Mouse (Mus musculus): Measurements from ENCODE around the gene Ciao2a. TPM values are rescaled to one million over a fixed set of nuclear protein-coding genes. Genes with fewer than 3 reads are reported as not detected.

Gene Ciao2a
- 10 to 100 TPM; 63.2 to 72.4 (median 71.0) TPM for total RNA-seq (2022)

DNA sequence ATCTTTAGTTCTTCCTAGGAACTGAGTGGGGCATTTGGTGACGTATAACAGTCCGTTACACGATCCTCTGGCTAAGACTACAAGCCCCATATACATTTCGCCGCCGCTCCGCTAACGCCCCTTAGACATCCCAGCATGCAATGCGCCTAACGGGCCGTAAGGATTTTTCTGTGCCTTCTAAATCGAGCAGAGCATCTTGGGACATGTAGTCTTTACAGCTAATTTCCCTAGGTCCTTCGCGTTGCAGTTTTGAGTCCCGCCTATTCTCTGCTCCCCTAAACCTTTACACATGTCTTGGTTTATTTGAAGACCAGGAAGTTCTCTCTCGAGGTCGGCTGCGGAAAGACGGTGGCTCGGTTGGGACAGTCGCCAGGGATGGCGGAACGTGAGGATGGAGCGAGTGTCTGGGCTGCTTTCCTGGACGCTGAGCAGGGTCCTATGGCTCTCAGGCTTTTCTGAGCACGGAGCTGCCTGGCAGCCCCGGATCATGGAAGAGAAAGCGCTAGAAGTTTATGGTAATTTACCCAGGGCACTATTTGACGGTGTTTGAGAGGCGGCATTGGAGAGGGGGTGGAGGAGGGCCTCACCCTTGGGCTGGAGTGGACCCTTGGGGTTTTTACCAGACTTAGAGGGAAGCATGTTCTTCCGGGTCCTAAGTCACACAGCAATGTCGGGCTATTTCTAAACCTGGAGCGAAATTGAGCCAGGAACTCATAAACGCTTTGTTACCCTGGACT, at the start of gene Ciao2a, which contains the start of gene Snx1:
Gene Ciao2a, plus strand, starts transcription at position 156 of the 737 bp plus-strand sequence.
Gene Snx1, minus strand, starts transcription at position 132 of the 737 bp plus-strand sequence.
- DNase-seq (ENCODE audit: low spot score): peak; percentile 96

DNA sequence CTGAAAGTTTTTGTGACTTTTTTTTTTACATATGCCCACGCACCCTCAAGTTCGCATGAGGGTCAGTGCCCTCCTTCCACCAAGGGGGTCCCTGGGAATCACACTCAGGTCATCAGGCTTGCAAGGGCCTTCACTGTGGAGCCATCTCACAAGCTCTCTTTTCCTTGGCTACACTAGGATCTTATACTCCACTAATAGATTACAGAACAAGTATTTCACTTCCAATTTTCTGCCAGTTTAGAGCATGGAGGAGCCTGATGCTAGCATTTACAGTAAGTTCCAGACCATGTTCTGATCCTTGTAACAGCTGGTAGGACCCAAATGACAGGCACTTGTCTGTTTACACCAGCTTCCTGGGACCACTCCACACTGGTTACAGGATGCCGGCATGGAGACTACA, 48.3 kb upstream of the Ciao2a start:
- no peak for DNase-seq (ENCODE audit: low spot score)

DNA sequence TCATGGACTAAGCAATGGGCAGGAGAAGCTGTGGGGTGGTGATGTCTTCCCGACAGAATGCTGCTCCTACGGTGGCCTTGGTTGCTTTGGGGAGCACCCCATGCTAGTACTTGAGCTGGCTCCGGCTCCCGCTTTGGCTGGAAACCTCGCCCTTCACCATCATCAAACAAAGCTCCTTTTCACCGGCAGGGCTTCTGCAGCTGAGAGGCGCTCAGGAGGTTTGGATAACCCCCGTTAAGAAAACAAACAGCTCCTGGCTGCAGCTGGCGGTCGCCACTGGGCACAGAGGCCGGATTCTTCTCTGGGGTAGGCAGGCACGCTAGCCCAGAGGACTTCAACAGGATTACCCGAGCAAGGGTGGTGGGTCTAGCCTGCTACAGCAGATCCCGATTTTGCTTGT, 47.9 kb upstream of the Ciao2a start:
- no peak for DNase-seq (ENCODE audit: low spot score)

DNA sequence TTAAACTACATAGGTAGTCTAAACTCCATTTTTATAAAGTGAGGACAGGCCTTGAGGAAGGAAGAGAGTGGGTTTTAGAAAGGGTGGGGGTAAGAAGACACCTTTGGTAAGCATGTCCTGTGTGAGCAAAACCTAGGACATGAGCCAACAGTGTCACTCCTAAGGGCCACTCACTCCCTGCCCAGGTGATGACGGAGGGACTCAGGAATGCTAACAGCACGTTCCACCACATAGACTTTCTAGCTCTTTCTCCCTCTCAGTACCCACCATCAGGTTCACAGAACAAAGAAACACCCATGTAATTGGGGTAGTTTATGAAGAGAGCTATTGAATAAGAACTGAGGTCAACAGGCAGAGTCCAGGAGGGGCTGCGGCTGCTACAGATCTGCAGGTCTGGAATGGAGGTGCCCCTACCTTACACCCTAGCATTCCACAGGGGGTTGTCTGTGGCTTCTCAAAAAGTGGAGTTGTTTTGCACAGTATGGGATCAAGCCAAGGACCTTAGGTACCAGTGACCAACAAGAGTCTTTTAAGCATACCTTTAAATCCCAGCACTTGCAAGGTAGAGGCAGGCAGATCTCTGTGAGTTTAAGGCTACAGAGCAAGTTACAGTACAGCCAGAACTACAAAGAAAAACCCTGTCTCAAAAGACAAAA, 45.5 kb upstream of the Ciao2a start:
- DNase-seq (ENCODE audit: low spot score): no peak

DNA sequence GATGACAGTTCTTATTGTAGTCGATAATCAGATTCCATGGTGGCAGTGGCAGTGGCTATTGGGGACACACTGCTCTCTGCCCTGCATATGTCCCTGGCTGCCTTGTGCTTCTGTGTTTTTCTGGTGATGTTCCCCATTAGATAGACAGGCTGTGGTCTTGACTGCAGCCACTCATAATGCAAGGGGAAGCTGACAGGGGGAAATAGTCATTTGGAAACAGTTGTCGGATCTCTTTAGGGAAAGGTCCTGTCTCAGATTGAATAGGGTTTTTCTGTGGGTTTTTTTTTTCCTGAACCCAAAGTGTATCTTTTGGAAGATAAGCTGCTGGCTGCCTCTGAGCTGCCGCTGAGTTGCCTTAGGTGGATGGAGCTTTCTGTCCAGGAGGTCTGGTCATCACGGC, 44.4 kb upstream of the Ciao2a start:
- no peak for DNase-seq (ENCODE audit: low spot score)

DNA sequence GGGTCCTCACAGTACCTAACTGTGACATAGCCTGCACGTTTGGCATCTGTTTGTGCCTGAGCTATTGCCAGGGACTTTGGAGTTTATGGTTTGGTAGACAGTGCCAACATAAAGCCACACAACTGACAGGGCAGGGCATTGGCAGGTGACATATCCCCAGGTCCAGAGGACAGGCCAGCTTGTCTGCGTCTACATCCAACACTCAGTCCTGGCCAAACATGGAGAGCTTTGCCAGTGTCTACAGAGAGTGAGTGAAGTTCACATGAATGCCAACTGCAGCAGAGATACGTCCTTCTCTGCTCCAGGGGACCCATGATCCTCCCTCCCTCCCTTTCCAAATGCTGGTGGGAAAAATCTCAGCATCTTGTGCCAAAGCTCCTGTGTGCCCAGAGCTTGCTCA, 42.2 kb upstream of the Ciao2a start:
- DNase-seq (ENCODE audit: low spot score): no peak

DNA sequence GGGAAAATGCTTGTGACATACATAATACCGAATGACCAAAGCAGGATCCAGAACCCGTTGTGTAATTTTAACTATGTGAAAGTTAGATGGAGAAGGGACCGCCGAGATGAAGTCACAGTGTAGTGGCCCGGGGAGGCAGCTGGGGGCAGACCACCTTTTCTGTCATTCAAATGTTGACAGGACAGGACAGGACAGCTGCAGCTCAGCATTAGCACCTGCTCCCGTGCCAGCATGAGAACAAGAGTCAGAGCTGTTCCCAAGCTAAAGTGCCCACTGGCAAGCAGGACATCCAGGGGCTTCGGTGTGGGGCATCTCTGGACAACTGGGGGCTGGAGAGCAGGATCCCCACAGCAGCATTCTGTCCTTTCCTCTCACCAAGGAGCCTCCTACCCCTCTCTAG, 39.3 kb upstream of the Ciao2a start:
- no peak for DNase-seq (ENCODE audit: low spot score)

DNA sequence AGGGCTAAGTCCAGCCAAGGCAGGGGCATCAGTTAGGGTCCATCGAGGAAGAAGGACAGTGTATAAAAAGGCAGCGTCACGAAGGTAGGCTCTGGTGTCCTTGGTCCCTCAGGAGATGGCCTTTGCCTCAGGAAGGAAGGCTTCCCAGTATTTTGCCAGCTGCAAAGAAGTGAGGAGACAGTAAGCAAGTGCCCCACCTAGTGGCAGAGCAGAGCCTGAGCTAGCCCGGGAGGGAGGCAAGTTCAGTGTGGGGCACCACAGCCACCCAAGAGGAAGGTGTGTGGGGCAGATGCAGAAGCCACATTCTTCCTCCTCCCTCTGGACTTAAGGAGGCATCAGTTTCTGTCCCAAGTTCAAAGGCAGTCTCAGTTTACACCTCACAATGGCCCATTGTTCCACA, 38.0 kb upstream of the Ciao2a start:
- DNase-seq (ENCODE audit: low spot score): peak; percentile 30

DNA sequence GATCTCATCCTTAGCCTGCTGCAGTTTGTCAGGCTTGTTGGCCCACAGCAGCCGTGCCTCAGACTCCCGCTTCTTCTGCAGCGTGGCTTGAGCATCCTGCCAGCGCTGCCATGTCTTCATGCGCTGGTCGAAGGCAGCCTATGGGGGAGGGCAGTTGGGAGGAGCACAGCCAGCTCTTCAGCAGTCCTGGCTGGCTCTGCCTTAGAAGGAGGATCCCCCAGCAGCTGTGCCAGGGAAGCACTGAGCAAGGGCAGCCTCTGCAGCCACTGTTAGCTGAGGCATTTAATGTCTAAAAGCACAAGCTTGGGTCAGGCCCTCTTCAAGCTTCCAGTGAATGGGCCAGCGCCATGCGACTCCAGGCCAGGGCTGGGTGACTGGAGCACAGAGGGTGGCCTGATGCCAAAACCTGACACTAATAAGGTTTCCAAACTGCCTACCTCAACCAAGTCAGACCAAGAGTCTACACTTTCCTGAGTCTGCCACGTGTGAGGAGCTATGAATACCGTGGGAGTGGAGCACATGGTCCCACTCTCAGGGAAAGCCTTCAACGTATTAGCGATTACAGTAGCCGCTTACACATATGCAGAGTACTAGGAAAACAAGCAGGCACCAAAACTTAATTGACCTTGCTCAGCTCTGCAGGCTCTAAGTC, 35.7 kb upstream of the Ciao2a start:
- DNase-seq (ENCODE audit: low spot score): no peak

DNA sequence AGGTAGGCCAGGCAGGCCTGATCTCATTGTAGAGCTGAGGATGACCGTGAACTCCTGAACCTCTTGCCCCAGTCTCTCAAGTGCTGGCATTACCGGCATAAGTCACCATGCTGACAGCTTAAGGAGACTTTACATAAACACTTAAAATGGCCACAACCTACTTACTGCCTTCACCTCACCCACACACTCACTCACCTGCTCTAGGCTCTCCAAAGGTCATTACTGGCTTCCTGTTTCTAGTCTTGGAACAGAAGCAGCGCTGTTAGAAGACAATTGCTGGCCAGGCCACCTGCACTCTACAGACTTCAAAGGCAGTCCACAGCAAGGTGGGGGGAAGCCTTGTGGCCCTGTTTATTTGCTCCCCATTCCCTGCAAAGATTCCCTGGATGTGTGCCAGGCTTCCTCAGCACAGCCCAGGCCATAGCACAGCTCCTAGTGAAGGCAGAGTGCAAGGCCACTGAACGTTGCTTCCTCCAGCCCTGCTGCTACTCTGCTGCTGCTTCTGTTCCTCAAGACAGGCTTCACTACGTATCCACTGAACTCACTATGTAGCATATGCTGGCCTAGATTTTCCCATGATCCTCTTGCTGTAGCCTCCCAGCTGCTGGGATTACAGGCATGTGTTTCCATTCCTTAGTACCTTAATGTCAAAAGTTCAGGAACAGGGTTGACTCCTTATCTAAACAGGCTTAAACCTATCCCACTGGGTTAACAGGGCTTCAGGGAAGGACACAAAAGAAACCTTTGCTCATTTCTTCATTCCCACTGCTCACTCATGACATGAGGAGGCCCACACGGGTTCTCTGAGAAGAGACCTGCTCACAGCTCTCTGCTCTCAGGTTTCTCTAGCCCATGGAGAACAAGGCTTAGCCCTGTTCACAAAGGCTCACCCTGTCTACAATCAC, 34.8 kb upstream of the Ciao2a start:
- no peak for DNase-seq (ENCODE audit: low spot score)

DNA sequence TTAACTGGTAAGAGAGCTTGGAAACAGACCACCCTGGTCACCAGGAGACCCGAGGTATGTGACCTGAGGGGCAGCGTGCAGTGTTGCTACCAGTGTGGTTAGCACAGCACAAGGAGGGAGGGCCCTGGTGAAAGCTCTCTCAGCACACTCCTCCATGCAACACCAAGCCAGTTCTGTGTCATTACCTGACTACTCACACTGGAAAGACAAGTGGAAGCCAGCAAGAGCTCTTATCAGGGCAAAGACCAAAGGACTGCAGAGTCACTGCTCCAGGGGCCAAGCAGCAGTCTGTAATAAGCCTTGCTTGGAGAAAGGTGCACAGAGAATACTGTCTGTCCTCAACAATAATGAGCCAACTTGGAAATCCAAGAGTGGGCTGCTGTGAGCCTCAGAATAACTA, 33.7 kb upstream of the Ciao2a start:
- DNase-seq (ENCODE audit: low spot score): no peak

DNA sequence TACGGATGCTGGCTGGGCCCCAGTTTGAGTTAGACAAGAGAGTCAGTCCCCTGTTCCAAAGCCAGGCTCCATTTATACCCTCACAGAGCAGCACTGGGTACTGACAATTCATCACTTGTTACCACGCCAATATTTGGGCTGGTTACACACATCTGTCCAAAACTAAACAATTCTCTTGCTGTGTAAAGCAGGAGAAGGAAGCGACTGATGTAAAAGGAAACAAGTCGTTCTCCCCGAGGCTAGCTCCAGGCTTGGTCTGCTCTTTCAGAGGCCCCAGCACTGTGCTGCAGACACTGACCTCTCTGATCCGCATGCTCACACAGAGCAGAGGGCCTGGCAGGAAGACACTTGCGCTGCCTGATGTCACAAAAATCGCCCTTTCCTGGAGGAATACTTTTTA, 24.8 kb upstream of the Ciao2a start:
- DNase-seq (ENCODE audit: low spot score): no peak

DNA sequence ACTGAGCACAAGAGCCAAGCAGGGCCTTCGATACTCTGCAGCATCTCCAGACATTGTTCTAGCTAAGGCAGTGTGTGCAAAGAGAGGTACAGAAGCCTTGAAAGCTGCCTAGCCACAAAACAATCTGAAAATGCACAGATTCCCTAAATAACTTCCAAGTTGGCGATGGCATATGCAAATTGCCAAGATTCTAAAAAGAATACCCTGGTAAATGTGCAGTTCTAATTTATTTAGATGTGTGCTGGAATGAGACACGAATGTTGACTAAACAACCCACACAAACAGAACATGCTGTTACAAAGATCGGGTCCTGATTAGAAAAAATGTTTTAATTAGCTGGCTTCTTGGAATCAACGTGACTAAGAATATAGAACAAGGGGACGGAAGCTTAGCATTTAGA, 23.7 kb upstream of the Ciao2a start:
- no peak for DNase-seq (ENCODE audit: low spot score)

DNA sequence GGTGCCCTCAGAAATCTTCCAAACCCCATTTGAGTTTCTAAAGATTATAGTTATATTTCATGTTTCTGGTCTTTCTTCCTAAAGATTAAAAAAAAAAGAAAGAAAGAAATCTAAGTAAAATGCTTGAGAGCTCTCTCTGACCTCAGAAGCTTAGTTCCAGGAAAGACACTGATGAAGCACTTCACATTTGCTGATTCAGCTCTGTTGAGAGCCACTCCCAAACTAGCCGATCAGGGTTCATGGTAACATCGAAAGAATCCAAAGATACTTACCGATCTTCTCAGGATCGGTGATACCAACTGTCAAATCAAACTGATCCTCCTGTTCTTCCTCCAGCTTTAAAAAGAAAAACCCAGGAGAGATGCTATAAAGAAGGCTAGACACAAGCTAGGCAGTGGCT, 21.8 kb upstream of the Ciao2a start:
- DNase-seq (ENCODE audit: low spot score): no peak

DNA sequence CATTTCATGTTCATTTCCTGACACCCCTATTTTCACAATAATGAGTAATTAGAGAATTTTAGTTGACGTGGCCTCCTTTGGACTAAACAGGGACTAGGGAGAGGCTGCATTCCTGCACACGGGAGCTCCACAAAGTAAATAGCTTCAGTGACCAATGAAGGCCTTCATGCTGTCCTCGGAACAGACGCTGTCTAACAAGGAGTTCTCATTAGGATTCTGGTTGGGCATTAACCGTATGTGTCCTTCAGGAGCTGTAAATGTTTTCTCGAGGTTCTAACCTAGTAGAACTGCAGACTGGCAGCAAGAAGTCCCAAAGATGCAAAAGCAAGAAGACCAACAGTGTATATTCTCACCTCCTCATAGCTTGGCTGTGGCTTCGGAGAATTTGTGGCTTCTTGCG, 21.2 kb upstream of the Ciao2a start:
- DNase-seq (ENCODE audit: low spot score): no peak

DNA sequence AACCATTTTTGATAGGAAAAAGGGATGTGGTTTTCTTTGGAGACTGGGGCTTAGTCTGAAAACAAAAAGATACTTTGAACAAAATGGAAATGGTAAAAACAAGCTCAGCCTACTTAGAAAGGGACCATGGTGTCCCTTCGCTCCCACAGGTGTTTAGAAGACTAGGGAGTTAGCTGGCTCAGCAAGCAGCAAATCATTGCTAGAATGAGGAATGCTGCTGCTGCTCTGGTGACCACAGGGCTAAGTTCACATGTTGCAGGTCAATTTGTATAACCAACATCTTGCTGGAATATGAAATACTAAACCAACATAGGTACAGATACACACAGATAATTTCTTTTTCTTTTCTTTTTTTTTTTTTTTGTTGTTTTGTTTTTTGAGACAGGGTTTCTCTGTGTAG, 16.8 kb upstream of the Ciao2a start:
- no peak for DNase-seq (ENCODE audit: low spot score)

DNA sequence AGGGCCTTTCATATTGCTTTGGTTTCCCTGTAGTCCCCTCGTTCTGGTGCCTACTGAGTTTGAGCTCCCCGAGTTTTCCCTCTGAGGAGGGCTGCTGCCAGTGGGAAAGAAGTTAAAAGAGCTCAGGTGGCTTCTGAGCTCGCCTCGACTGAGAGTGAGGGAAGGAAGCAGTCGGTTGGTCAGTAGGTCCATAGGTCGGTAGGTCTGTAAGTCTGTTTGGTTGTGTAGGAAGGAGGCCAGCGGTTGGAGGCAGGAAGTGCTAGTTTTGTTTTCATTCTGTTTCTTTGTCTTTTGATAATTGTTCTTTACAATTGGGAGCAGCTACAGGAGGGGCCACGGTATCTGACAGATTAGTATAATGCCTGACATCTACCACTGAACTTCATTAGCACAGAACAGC, 16.3 kb upstream of the Ciao2a start:
- DNase-seq (ENCODE audit: low spot score): no peak

DNA sequence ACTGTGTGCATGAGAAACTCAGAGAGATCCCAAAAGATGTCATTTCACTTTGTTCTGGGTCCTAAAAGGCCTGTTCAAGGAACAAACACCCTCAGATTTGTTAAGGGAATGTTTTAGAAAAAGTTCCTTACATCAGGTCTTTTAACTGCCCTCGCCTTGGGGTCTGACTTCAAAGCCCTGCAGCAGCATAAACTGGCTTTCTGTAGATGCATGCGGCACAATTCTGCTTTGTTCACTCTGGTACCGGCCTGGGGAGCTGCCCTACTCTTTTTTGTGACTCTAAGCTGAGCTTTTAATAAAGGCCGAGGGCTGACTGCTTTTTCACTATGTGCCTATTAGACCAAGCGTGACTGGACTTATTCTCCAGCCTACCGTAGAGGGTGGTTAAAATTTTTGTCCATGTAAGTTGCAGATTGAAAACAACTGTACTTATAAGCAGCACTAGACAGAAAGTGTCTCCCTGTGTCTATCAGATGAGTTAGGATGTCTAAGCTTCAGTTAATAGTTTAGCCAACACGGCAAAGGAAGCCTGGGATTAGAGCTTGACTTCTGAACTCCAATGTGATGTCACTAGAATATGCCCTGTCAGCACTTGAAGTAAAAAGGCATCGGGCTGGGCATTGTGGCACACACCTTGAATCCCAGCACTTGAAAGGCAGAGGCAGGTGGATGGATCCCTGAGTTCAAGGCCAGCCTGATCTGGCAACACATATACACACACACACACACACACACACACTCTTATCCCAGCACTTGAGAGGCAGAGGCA, 15.6 kb upstream of the Ciao2a start:
- no peak for DNase-seq (ENCODE audit: low spot score)

DNA sequence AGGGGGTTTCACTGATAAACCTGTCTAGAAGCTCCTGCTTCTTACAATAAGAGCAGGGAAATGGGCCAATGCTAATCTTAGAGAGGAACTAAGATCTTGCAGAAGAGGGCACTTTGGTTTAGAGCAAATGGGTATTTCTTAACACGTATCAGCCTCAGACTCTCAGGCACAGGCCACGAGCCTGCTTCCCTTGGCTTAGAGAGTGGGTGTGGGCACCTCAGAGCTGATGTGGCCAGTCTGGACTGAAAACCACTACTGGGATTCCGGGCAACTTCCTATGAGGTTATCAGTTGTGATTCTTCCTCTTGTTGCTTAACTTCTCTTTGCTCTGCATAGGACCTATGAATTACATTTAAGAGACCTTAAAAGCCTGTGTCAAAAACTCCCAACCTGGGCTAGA, 12.1 kb upstream of the Ciao2a start:
- no peak for DNase-seq (ENCODE audit: low spot score)

DNA sequence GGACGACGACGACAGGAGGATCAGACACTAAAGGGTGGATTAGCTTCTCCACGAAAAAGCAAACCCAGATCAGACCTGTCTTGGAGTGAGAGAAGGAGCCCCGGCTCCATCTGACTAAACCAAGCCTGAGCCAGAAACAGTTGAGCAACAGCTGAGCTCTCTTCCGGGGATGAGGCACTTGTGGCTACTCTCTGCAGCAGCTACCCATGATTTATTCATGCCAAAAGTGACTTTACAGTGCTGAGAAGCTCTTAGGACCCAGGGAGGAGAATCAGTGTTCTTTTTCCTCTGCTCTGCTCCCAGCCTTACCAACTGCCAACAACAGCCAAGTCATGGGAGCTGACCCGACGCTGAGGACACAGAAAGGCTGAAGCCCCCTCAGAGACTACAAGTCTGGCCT, 9.5 kb upstream of the Ciao2a start:
- DNase-seq (ENCODE audit: low spot score): peak; percentile 26

DNA sequence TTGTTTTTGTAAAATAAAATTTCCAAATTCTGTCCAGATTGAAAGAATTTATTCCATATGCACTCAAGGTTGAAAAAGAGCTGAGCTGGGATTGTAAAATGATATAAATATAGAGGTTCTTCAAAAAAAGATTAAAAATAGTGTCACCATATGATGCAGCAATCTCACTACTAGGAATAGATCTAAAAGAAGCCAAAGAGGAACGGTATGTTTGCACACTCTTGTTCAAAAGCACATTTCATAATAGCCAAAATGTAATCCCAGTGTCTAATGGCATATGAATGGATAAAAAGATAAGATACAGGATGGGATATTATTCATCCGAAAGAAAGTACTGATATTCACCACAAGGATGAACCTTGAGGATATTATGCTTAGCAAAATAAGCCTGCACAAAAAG, 6.9 kb upstream of the Ciao2a start:
- no peak for DNase-seq (ENCODE audit: low spot score)

Data from heart, adult 8-10 months (tissue).